Mouse (Mus musculus) left cerebral cortex, postnatal 36 days (tissue): Measurements from ENCODE around the gene Bag3. TPM values are rescaled to one million over a fixed set of nuclear protein-coding genes. Genes with fewer than 3 reads are reported as not detected.
A peak's percentile ranks its signal among the peaks of the same experiment; 100 is the strongest.

Source experiments
- DNase-seq, 2 experiments: peaks; one replicate each; pipeline ENCODE4 v3.0.0; 2021 to 2022; ENCODE audit warnings: low spot score in 2 of 2, mixed read lengths in 1 of 2
- intact Hi-C: fragments of 180-260 bp; cut with DNase I; formaldehyde crosslinking; loops from one replicate; pipeline ENCODE4 v1.15.1; 2025
- total RNA-seq, 2 experiments: library from RNA; stranded (reverse); gene quantifications; 2 replicates each; pipeline ENCODE4 v1.2.3; 2021

Bag3 gene
- total RNA-seq, 2 experiments from 2014 or later = 6.0 to 7.7 TPM

- intact Hi-C loops = loop anchor here (5.0 kb wide), 1 partner anchor 73 kb away; the partner anchor contains the start of gene Tial1
- DNase-seq = no peak
Observed at GRCm38 (mm10) chr7:128534984-128535491, 11.6 kb downstream of the Bag3 start.

GRCm38 (mm10) chr7:128536074-128536473, 12.7 kb downstream of the Bag3 start:
- intact Hi-C loops = no loop called here
- DNase-seq = no peak

- intact Hi-C loops = no loop called here
- no peak for DNase-seq
Observed at GRCm38 (mm10) chr7:128537676-128538075, 14.3 kb downstream of the Bag3 start.

GRCm38 (mm10) chr7:128538196-128538595, 14.8 kb downstream of the Bag3 start:
- DNase-seq = no peak
- intact Hi-C loops = no loop called here

GRCm38 (mm10) chr7:128538769-128539168, 15.4 kb downstream of the Bag3 start:
- DNase-seq = no peak
- intact Hi-C loops = no loop called here

- intact Hi-C loops = no loop called here
- DNase-seq = no peak
Observed at GRCm38 (mm10) chr7:128540111-128540510, 16.7 kb downstream of the Bag3 start.

- intact Hi-C loops = no loop called here
- DNase-seq = no peak
Observed at GRCm38 (mm10) chr7:128540734-128541133, 17.3 kb downstream of the Bag3 start.

GRCm38 (mm10) chr7:128541186-128541585, 17.8 kb downstream of the Bag3 start:
- no peak for DNase-seq
- intact Hi-C loops = no loop called here

- DNase-seq = no peak
- intact Hi-C loops = no loop called here
Observed at GRCm38 (mm10) chr7:128541771-128542170, 18.4 kb downstream of the Bag3 start.

GRCm38 (mm10) chr7:128542488-128542887, 19.1 kb downstream of the Bag3 start:
- DNase-seq = no peak
- intact Hi-C loops = no loop called here

- intact Hi-C loops = no loop called here
- DNase-seq = no peak
Observed at GRCm38 (mm10) chr7:128543148-128543855, 19.9 kb downstream of the Bag3 start.

- no peak for DNase-seq
- intact Hi-C loops = no loop called here
Observed at GRCm38 (mm10) chr7:128543961-128544360, 20.5 kb downstream of the Bag3 start.

GRCm38 (mm10) chr7:128544566-128545262, 21.3 kb downstream of the Bag3 start:
- peak in 1 of 2 experiments; percentile 3 for DNase-seq
- intact Hi-C loops = no loop called here

GRCm38 (mm10) chr7:128546031-128546430, 22.6 kb downstream of the Bag3 start:
- intact Hi-C loops = no loop called here
- no peak for DNase-seq

- intact Hi-C loops = no loop called here
Observed at GRCm38 (mm10) chr7:128549137-128549536, 25.7 kb downstream of the Bag3 start.

GRCm38 (mm10) chr7:128550328-128551086, 27.1 kb downstream of the Bag3 start:
- DNase-seq = no peak
- intact Hi-C loops = loop anchor here (5.0 kb wide), 1 partner anchor 62 kb away; the partner anchor contains the start of gene Inpp5f

More at GRCm38 (mm10) chr7:128549137-128549536, 25.7 kb downstream of the Bag3 start:
- DNase-seq = no peak

GRCm38 (mm10) chr7:128551087-128551457, 27.7 kb downstream of the Bag3 start:
- intact Hi-C loops = loop anchor here (5.0 kb wide), 1 partner anchor 61 kb away; the partner anchor contains the start of gene Inpp5f
- no peak for DNase-seq

- intact Hi-C loops = loop anchor here (5.0 kb wide), 1 partner anchor 59 kb away; the partner anchor contains the start of gene Inpp5f
- no peak for DNase-seq
Observed at GRCm38 (mm10) chr7:128553105-128553705, 29.8 kb downstream of the Bag3 start.

GRCm38 (mm10) chr7:128554502-128554901, 31.1 kb downstream of the Bag3 start:
- DNase-seq = peak; percentile 46 to 54
- intact Hi-C loops = loop anchor here (5.0 kb wide), 1 partner anchor 58 kb away; the partner anchor contains the start of gene Inpp5f
